In genomic region chr11:69914917-69915430, GRCm38 (mm10) we compare ENCODE assay signal across 8 mouse cellular contexts. TPM values are rescaled to one million over a fixed set of nuclear protein-coding genes. Genes with fewer than 3 reads are reported as not detected.
DNase-seq lines count a peak whose midpoint lies in the region; ATAC-seq and TF ChIP-seq lines count a peak whose summit lies in the region.

No protein-coding gene starts in this region.

- no peak for ATAC-seq in heart, embryonic 13.5 days (ENCODE audit: extremely low read depth, insufficient number of reproducible peaks, low FRiP score, low TSS enrichment)
- no peak for ATAC-seq in liver, postnatal 0 days

- H3K27me3 ChIP-seq in heart, embryonic 13.5 days (replicated peaks), result no peaks in the 10 kb centered on the region
- H3K27me3 ChIP-seq in E14TG2a.4 (ENCODE audit: insufficient read depth, low read length), result no peaks in the 10 kb centered on the region
- H3K27me3 ChIP-seq in hindbrain, embryonic 10.5 days (ENCODE audit: insufficient read depth, poor library complexity, severe bottlenecking), result no peaks in the 10 kb centered on the region
- no peaks in the 10 kb centered on the region for H3K27me3 ChIP-seq in liver, postnatal 0 days (ENCODE audit: insufficient read depth, low read length)

- 33% methylated on average over 9 of the region's 9 CpGs for WGBS in heart, embryonic 13.5 days
- 44% methylated on average over 9 of the region's 9 CpGs for WGBS in hindbrain, embryonic 10.5 days
- 29% methylated on average over 9 of the region's 9 CpGs for WGBS in liver, postnatal 0 days (ENCODE audit: insufficient replicate concordance)

- H3K36me3 ChIP-seq in heart, embryonic 13.5 days, result peaks cover 81% of the 10 kb centered on the region
- H3K36me3 ChIP-seq in E14TG2a.4 (ENCODE audit: insufficient read depth, low read length), result peaks cover 91% of the 10 kb centered on the region
- H3K36me3 ChIP-seq in hindbrain, embryonic 10.5 days, result peaks cover 88% of the 10 kb centered on the region
- peaks cover 66% of the 10 kb centered on the region for H3K36me3 ChIP-seq in liver, postnatal 0 days (replicated peaks; ENCODE audit: insufficient read depth, low read length)

- H3K4me2 ChIP-seq in heart, embryonic 13.5 days, result peak overlapping the region; percentile 91
- H3K4me2 ChIP-seq in liver, postnatal 0 days (ENCODE audit: low read depth, low read length), result peak overlapping the region; percentile 99

- peak overlapping the region; percentile 87 for H3K27ac ChIP-seq in heart, embryonic 13.5 days (replicated peaks)
- peak overlapping the region; percentile 95; the same call in 1 of the 2 replicates for H3K27ac ChIP-seq in hindbrain, embryonic 10.5 days
- peak overlapping the region; percentile 90 for H3K27ac ChIP-seq in liver, postnatal 0 days (ENCODE audit: low read depth)

- no peak for TF ChIP-seq EP300 in liver, postnatal 0 days (IDR thresholded peaks at IDR 0.05; ENCODE audit: low read depth)

- no peak for DNase-seq in heart, adult 11 months
- no peak for DNase-seq in hindbrain, embryonic 10.5 days (ENCODE audit: low spot score)
- peak; percentile 15 for DNase-seq in liver, postnatal 0 days
- no peak for DNase-seq in right cerebral cortex, adult 18-20 months
- no peak for DNase-seq in frontal cortex, postnatal 25 days (ENCODE audit: low spot score in 2 of 2)
- no peak for DNase-seq in layer of hippocampus, postnatal 14 days (ENCODE audit: low spot score in 2 of 2)

- peak overlapping the region; percentile 89 for H3K9ac ChIP-seq in heart, embryonic 13.5 days
- peak overlapping the region; percentile 93 for H3K9ac ChIP-seq in liver, postnatal 0 days (replicated peaks)

- H3K4me3 ChIP-seq in heart, embryonic 13.5 days, result peak overlapping the region; percentile 79
- H3K4me3 ChIP-seq in E14TG2a.4 (replicated peaks; ENCODE audit: low read length), result peak overlapping the region; percentile 90
- H3K4me3 ChIP-seq in hindbrain, embryonic 10.5 days, result peak overlapping the region; percentile 99
- H3K4me3 ChIP-seq in liver, postnatal 0 days (ENCODE audit: low read depth, low read length), result peak overlapping the region; percentile 97

- TF ChIP-seq CTCF in E14TG2a.4 (conservative IDR thresholded peaks at IDR 0.05; ENCODE audit: low read length), result no peak
- TF ChIP-seq CTCF in liver, postnatal 0 days (IDR thresholded peaks at IDR 0.05; ENCODE audit: low read depth), result no peak

- peaks cover 61% of the 10 kb centered on the region for H3K4me1 ChIP-seq in heart, embryonic 13.5 days
- H3K4me1 ChIP-seq in E14TG2a.4 (replicated peaks; ENCODE audit: low read depth, low read length), result peaks cover 87% of the 10 kb centered on the region
- peaks cover 62% of the 10 kb centered on the region for H3K4me1 ChIP-seq in hindbrain, embryonic 10.5 days (replicated peaks)
- peaks cover 53% of the 10 kb centered on the region for H3K4me1 ChIP-seq in liver, postnatal 0 days (ENCODE audit: insufficient read depth)

- H3K9me3 ChIP-seq in heart, embryonic 13.5 days, result no peaks in the 10 kb centered on the region
- H3K9me3 ChIP-seq in E14TG2a.4 (ENCODE audit: low read length), result no peaks in the 10 kb centered on the region
- no peaks in the 10 kb centered on the region for H3K9me3 ChIP-seq in hindbrain, embryonic 10.5 days
- H3K9me3 ChIP-seq in liver, postnatal 0 days (ENCODE audit: low read length), result no peaks in the 10 kb centered on the region

RNA-seq across cellular contexts. Expression of gene Gps2, which starts 1.3 kb away (rescaled TPM):
- 45.0 and 52.2 TPM in 2 replicates for polyA plus RNA-seq in heart, embryonic 13.5 days (2015; fragmentation: Nextera tagmentation; extraction: Ambion mirVana)
- 96.8 and 105 TPM in 2 replicates for polyA plus RNA-seq in hindbrain, embryonic 10.5 days (2016; fragmentation: Nextera tagmentation; extraction: Ambion mirVana)
- polyA plus RNA-seq in liver, postnatal 0 days (2015; fragmentation: Nextera tagmentation; extraction: Ambion mirVana), result 46.1 and 48.9 TPM in 2 replicates
- 10 to 100 TPM; 28.5 to 29.3 TPM for total RNA-seq in layer of hippocampus, postnatal 14 days (2021)

RNA-seq across cellular contexts. Expression of gene Eif5a, which starts 6.8 kb away (rescaled TPM):
- polyA plus RNA-seq in heart, embryonic 13.5 days (2015; fragmentation: Nextera tagmentation; extraction: Ambion mirVana), result 1,157 and 1,215 TPM in 2 replicates
- 2,350 and 2,667 TPM in 2 replicates for polyA plus RNA-seq in hindbrain, embryonic 10.5 days (2016; fragmentation: Nextera tagmentation; extraction: Ambion mirVana)
- 872 and 914 TPM in 2 replicates for polyA plus RNA-seq in liver, postnatal 0 days (2015; fragmentation: Nextera tagmentation; extraction: Ambion mirVana)
- 100 to 1,000 TPM; 446 to 451 TPM for total RNA-seq in layer of hippocampus, postnatal 14 days (2021)

RNA-seq across cellular contexts. Expression of gene Neurl4, which starts 14.1 kb away (rescaled TPM):
- 7.8 and 8.1 TPM in 2 replicates for polyA plus RNA-seq in heart, embryonic 13.5 days (2015; fragmentation: Nextera tagmentation; extraction: Ambion mirVana)
- 12.5 and 13.4 TPM in 2 replicates for polyA plus RNA-seq in hindbrain, embryonic 10.5 days (2016; fragmentation: Nextera tagmentation; extraction: Ambion mirVana)
- 1.0 and 1.4 TPM in 2 replicates for polyA plus RNA-seq in liver, postnatal 0 days (2015; fragmentation: Nextera tagmentation; extraction: Ambion mirVana)
- total RNA-seq in layer of hippocampus, postnatal 14 days (2021), result 100 to 1,000 TPM; 108 to 124 TPM

RNA-seq across cellular contexts. Expression of gene 2810408A11Rik, which starts 14.2 kb away (rescaled TPM):
- polyA plus RNA-seq in heart, embryonic 13.5 days (2015; fragmentation: Nextera tagmentation; extraction: Ambion mirVana), result 4.0 and 4.1 TPM in 2 replicates
- polyA plus RNA-seq in hindbrain, embryonic 10.5 days (2016; fragmentation: Nextera tagmentation; extraction: Ambion mirVana), result 11.4 and 15.2 TPM in 2 replicates
- polyA plus RNA-seq in liver, postnatal 0 days (2015; fragmentation: Nextera tagmentation; extraction: Ambion mirVana), result 0.90 and 1.2 TPM in 2 replicates
- 1 to 10 TPM; 1.5 to 2.1 TPM for total RNA-seq in layer of hippocampus, postnatal 14 days (2021)

RNA-seq across cellular contexts. Expression of gene Acap1, which starts 19.6 kb away (rescaled TPM):
- 7.0 and 8.2 TPM in 2 replicates for polyA plus RNA-seq in heart, embryonic 13.5 days (2015; fragmentation: Nextera tagmentation; extraction: Ambion mirVana)
- 1.2 and 1.4 TPM in 2 replicates for polyA plus RNA-seq in hindbrain, embryonic 10.5 days (2016; fragmentation: Nextera tagmentation; extraction: Ambion mirVana)
- polyA plus RNA-seq in liver, postnatal 0 days (2015; fragmentation: Nextera tagmentation; extraction: Ambion mirVana), result 6.5 and 7.1 TPM in 2 replicates
- total RNA-seq in layer of hippocampus, postnatal 14 days (2021), result under 1 TPM in 1 of 2 experiments, not detected in 1; 0.30 TPM
